Mouse (Mus musculus) cerebellum, postnatal 36 days (tissue): ENCODE measurements at regions not wholly inside any gene's neighbourhood (a gene's known extent, or its start where the extent isn't known, plus 50 kb on each side); places are given as distances from the start of the nearest gene placed in this dataset.
A peak's percentile ranks its signal among the peaks of the same experiment; 100 is the strongest.

Experiments
- DNase-seq, 2 experiments: peaks; one replicate each; pipeline ENCODE4 v3.0.0; 2021 to 2022; ENCODE audit warnings: mixed read lengths in 2 of 2

GRCm38 (mm10) chr1:61137210-61137885 lies 159.6 kb downstream of the Icos start:
- DNase-seq: no peak

GRCm38 (mm10) chr1:61137954-61138353 lies 160.2 kb downstream of the Icos start:
- DNase-seq: no peak

GRCm38 (mm10) chr1:61139291-61139983 lies 161.7 kb downstream of the Icos start:
- DNase-seq: peak; percentile 4 to 19

GRCm38 (mm10) chr1:61139984-61140648 lies 162.4 kb downstream of the Icos start:
- DNase-seq: no peak

GRCm38 (mm10) chr1:61140870-61141591 lies 163.3 kb downstream of the Icos start:
- DNase-seq: no peak

- DNase-seq: no peak
Observed at GRCm38 (mm10) chr1:61141592-61141930, 163.8 kb downstream of the Icos start.

GRCm38 (mm10) chr1:61141952-61142351 lies 164.2 kb downstream of the Icos start:
- no peak for DNase-seq

GRCm38 (mm10) chr1:61143030-61143753 lies 165.5 kb downstream of the Icos start:
- DNase-seq: no peak

- no peak for DNase-seq
Observed at GRCm38 (mm10) chr1:61143754-61144066, 166.0 kb downstream of the Icos start.

GRCm38 (mm10) chr1:61145013-61145412 lies 167.3 kb downstream of the Icos start:
- DNase-seq: no peak

GRCm38 (mm10) chr1:61145572-61145971 lies 167.8 kb downstream of the Icos start:
- DNase-seq: no peak

- no peak for DNase-seq
Observed at GRCm38 (mm10) chr1:61146222-61146723, 168.5 kb downstream of the Icos start.

- DNase-seq: no peak
Observed at GRCm38 (mm10) chr1:61151742-61152141, 174.0 kb downstream of the Icos start.

- no peak for DNase-seq
Observed at GRCm38 (mm10) chr1:61152157-61152556, 174.4 kb downstream of the Icos start.

GRCm38 (mm10) chr1:61154216-61154615 lies 176.5 kb downstream of the Icos start:
- no peak for DNase-seq

- no peak for DNase-seq
Observed at GRCm38 (mm10) chr1:61157271-61157670, 179.5 kb downstream of the Icos start.

GRCm38 (mm10) chr1:61160505-61160904 lies 182.8 kb downstream of the Icos start:
- DNase-seq: no peak

GRCm38 (mm10) chr1:61164271-61164670 lies 186.5 kb downstream of the Icos start:
- DNase-seq: peak; percentile 21 to 28

GRCm38 (mm10) chr1:61171941-61172340 lies 194.2 kb downstream of the Icos start:
- DNase-seq: no peak

GRCm38 (mm10) chr1:61172946-61173345 lies 195.2 kb downstream of the Icos start:
- DNase-seq: no peak

GRCm38 (mm10) chr1:61175239-61175638 lies 197.5 kb downstream of the Icos start:
- DNase-seq: no peak

GRCm38 (mm10) chr1:61179461-61179860 lies 201.7 kb downstream of the Icos start:
- no peak for DNase-seq
